Mouse (Mus musculus) liver, embryonic 11.5 days (tissue): ENCODE results near the gene 4930590J08Rik. TPM values are rescaled to one million over a fixed set of nuclear protein-coding genes. Genes with fewer than 3 reads are reported as not detected.
"Not testable (repeated sequence)": the region's sequence is repeated elsewhere in the genome, so short reads cannot be mapped to it uniquely, and the experiment has no call there.

Source experiments
- ATAC-seq: fragments of 200-750 bp; cut with Nextera tagmentation; replicated peaks from 2 replicates; pipeline ENCODE4 v1.8.0; 2017; ENCODE audit warnings: moderate number of reproducible peaks, mild to moderate bottlenecking, moderate TSS enrichment, moderate library complexity; ENCODE audit not compliant: low FRiP score
- DNase-seq: peaks from one replicate; pipeline ENCODE4 v3.0.0-alpha.2; 2017; ENCODE audit warnings: low spot score
- H3K27ac ChIP-seq: fragments of 300-500 bp; sonication (generic); 2 replicates; pipeline ENCODE4 v1.5.1; 2014; ENCODE audit warnings: mild to moderate bottlenecking, low read depth, low read length, control low read depth
- H3K27me3 ChIP-seq: fragments of 300-500 bp; sonication (generic); replicated peaks from 2 replicates; pipeline ENCODE4 v1.6.1; 2014; ENCODE audit warnings: low read length, mixed read lengths; ENCODE audit not compliant: control insufficient read depth, insufficient read depth
- H3K36me3 ChIP-seq: fragments of 300-500 bp; sonication (generic); 2 replicates; pipeline ENCODE4 v1.6.1; 2014; ENCODE audit warnings: mild to moderate bottlenecking, low read length, moderate library complexity, mixed read lengths; ENCODE audit not compliant: control insufficient read depth, insufficient read depth
- H3K4me1 ChIP-seq: fragments of 300-500 bp; sonication (generic); replicated peaks from 2 replicates; pipeline ENCODE4 v1.6.1; 2014; ENCODE audit warnings: low read length, mixed read lengths; ENCODE audit not compliant: control insufficient read depth, insufficient read depth
- H3K4me2 ChIP-seq: fragments of 300-500 bp; sonication (generic); 2 replicates; pipeline ENCODE4 v1.6.1; 2014; ENCODE audit warnings: mild to moderate bottlenecking, control low read depth, moderate library complexity
- H3K4me3 ChIP-seq: fragments of 300-500 bp; sonication (generic); 2 replicates; pipeline ENCODE4 v1.5.1; 2014; ENCODE audit warnings: low read depth, low read length, control low read depth
- H3K9ac ChIP-seq: fragments of 300-500 bp; sonication (generic); 2 replicates; pipeline ENCODE4 v1.6.1; 2014; ENCODE audit warnings: low read depth, low read length, control low read depth
- H3K9me3 ChIP-seq: fragments of 300-500 bp; sonication (generic); 2 replicates; pipeline ENCODE4 v1.6.1; 2016; ENCODE audit warnings: low read length, inconsistent platforms, mixed read lengths; ENCODE audit not compliant: control insufficient read depth
- WGBS: fragments of 180-500 bp; shearing (Covaris S2); extraction: QIAGEN DNeasy Blood & Tissue Kit; methylation state at CpG from one replicate; pipeline ENCODE4 v1.1.7; 2014; 5-methylcytosine and 5-hydroxymethylcytosine counted together
- polyA plus RNA-seq: library from polyadenylated mRNA; unstranded; fragments of >200 nt; fragmentation: Nextera tagmentation; extraction: Ambion mirVana; gene quantifications from 2 replicates; pipeline ENCODE4 v1.2.1, GENCODE M21; 2014

Gene 4930590J08Rik
- polyA plus RNA-seq, 1 experiment from 2014 or later = 0.23 TPM

- H3K9me3 ChIP-seq = no peaks in the 10 kb centered on the region
- no peak overlapping the region for H3K9ac ChIP-seq
- DNase-seq = no peak
- WGBS = 77% methylated on average over 4 of the region's 4 CpGs
- no peaks in the 10 kb centered on the region for H3K36me3 ChIP-seq
- no peak overlapping the region for H3K27ac ChIP-seq
- H3K4me3 ChIP-seq = no peak overlapping the region
- no peak overlapping the region for H3K4me2 ChIP-seq
- no peaks in the 10 kb centered on the region for H3K4me1 ChIP-seq
- no peaks in the 10 kb centered on the region for H3K27me3 ChIP-seq
- no peak for ATAC-seq
These were observed 35.9 kb downstream of the 4930590J08Rik start for GRCm38 (mm10) chr6:91938491-91938890.

GRCm38 (mm10) chr6:91948426-91948825 lies 45.8 kb downstream of the 4930590J08Rik start:
- Histone ChIP-seq H3K4me1 (no peaks in the 10 kb centered on the region), H3K9ac (no peak overlapping the region), H3K4me3 (no peak overlapping the region), H3K27me3 (no peaks in the 10 kb centered on the region), H3K36me3 (no peaks in the 10 kb centered on the region), H3K4me2 (no peak overlapping the region), H3K9me3 (no peaks in the 10 kb centered on the region), H3K27ac (no peak overlapping the region)
- 70% methylated on average over 2 of the region's 2 CpGs for WGBS
- DNase-seq (no peak), ATAC-seq (no peak)

GRCm38 (mm10) chr6:91958015-91958414 lies 55.4 kb downstream of the 4930590J08Rik start:
- not testable (repeated sequence) for H3K27ac ChIP-seq, H3K4me1 ChIP-seq, H3K9me3 ChIP-seq, H3K4me2 ChIP-seq, ATAC-seq, H3K4me3 ChIP-seq, H3K27me3 ChIP-seq, DNase-seq, H3K36me3 ChIP-seq, H3K9ac ChIP-seq
- 17% methylated on average over 2 of the region's 8 CpGs for WGBS

DNA sequence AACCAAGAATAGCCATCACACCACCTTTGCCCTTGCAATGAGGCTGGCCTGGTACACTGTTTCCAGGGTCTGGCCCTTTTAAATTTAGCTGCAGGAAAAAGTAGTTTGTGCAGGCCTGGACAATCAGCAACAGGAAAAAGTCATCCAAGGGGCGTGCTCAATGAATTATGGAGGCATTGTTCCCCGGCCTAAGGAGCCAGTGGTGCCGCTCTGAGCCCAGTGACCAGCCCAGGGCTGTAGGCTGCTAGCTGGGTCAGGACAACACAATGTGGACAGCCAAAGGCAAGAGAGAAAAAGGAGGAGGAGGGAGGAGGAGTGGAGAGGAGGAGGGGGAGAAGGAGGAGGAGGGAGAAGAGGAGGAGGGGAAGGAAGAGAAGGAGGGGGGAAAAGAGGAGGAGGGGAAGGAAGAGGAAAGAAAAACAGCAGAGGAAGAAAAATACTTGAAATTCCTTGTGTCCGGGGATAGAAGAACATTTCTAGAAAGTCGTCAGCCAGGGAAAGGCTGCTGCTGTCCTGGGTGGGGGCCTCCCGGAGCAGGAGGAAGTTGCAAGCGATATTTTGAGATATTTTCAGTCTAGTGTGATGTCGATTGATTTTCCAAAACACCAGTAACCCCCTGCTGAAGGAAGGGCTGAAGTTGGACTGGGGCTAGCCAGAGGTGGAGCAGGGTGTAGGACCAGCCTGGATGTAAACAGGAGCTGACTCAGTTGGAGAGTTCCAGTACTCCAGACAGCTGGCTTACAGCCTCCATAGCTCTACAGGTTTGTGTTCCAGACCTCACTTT lies 57.6 kb downstream of the 4930590J08Rik start:
- Histone ChIP-seq H3K9ac (no peak overlapping the region), H3K4me2 (peak overlapping the region; percentile 22), H3K27me3 (no peaks in the 10 kb centered on the region), H3K4me3 (no peak overlapping the region), H3K9me3 (no peaks in the 10 kb centered on the region), H3K27ac (peak overlapping the region; percentile 38), H3K4me1 (peaks cover 3% of the 10 kb centered on the region; the same call in 1 of the 2 replicates), H3K36me3 (no peaks in the 10 kb centered on the region)
- 42% methylated on average over 8 of the region's 8 CpGs for WGBS
- no peak for DNase-seq
- ATAC-seq = no peak

DNA sequence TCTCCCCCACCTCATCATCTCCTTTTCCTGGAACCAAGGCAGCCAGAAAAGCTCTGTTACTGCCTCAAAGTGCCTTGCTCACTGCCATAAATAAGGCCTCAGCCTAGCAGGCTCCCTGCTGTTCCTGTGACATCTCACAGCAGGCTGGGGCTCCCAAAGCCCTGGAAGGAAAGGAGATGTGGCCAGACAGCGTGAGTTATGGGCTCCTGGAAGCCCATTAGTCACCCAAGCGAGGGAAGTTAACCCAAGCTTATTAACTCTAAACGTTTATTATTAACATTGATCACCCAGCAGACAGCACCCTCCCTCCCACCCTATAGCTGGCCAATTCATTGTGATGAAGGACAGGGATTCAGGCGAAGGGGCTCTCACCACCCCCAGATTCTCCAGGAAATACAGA lies 60.8 kb downstream of the 4930590J08Rik start:
- no peak for ATAC-seq
- H3K4me1 ChIP-seq = peaks cover 3% of the 10 kb centered on the region; the same call in 1 of the 2 replicates
- no peak for DNase-seq

GRCm38 (mm10) chr6:91965060-91965459 lies 62.5 kb downstream of the 4930590J08Rik start:
- ATAC-seq (no peak), DNase-seq (no peak)
- Histone ChIP-seq H3K4me3 (no peak overlapping the region), H3K27me3 (no peaks in the 10 kb centered on the region), H3K27ac (no peak overlapping the region), H3K4me2 (no peak overlapping the region), H3K4me1 (peaks cover 3% of the 10 kb centered on the region; the same call in 1 of the 2 replicates), H3K36me3 (no peaks in the 10 kb centered on the region), H3K9me3 (no peaks in the 10 kb centered on the region), H3K9ac (no peak overlapping the region)
- 86% methylated on average over 8 of the region's 8 CpGs for WGBS

More for the DNA sequence above, 60.8 kb downstream of the 4930590J08Rik start:
- WGBS = 24% methylated on average over 4 of the region's 4 CpGs
- no peak overlapping the region for H3K4me2 ChIP-seq
- H3K9ac ChIP-seq = no peak overlapping the region
- H3K36me3 ChIP-seq = no peaks in the 10 kb centered on the region
- no peaks in the 10 kb centered on the region for H3K9me3 ChIP-seq
- no peaks in the 10 kb centered on the region for H3K27me3 ChIP-seq
- H3K4me3 ChIP-seq = no peak overlapping the region
- no peak overlapping the region for H3K27ac ChIP-seq

DNA sequence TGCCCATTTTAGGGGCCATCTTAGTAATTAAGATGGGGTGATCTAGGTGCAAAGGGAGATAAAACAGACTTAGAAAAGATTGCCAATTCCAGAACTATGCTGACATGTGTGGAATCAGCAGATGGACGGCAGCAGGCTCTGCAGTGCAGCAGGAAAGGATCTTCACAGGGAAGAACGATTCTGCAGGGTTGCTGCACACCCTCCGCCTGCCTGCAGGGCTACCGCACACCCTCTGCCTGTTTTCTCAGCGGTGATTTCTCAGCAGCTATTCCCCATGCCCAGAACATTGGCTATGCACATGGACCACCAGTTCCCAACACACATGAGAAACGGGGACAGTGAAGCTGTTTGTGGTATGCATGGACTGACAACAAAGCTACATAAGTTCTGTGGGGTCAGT lies 63.4 kb downstream of the 4930590J08Rik start:
- DNase-seq (no peak), ATAC-seq (no peak)
- H3K4me3 ChIP-seq = no peak overlapping the region
- H3K27ac ChIP-seq = no peak overlapping the region
- no peaks in the 10 kb centered on the region for H3K4me1 ChIP-seq
- H3K9me3 ChIP-seq = no peaks in the 10 kb centered on the region
- no peak overlapping the region for H3K4me2 ChIP-seq
- no peaks in the 10 kb centered on the region for H3K36me3 ChIP-seq
- WGBS = 56% methylated on average over 6 of the region's 6 CpGs
- no peaks in the 10 kb centered on the region for H3K27me3 ChIP-seq
- H3K9ac ChIP-seq = no peak overlapping the region

GRCm38 (mm10) chr6:91972201-91972646 lies 69.6 kb downstream of the 4930590J08Rik start:
- ATAC-seq (peak; percentile 56), DNase-seq (peak; percentile 53)
- Histone ChIP-seq H3K4me2 (no peak overlapping the region), H3K9ac (no peak overlapping the region), H3K4me3 (no peak overlapping the region), H3K27me3 (peaks cover 5% of the 10 kb centered on the region), H3K9me3 (no peaks in the 10 kb centered on the region), H3K4me1 (peaks cover 15% of the 10 kb centered on the region), H3K27ac (peak overlapping the region; percentile 45; the same call in 1 of the 2 replicates), H3K36me3 (no peaks in the 10 kb centered on the region)
- WGBS = 23% methylated on average over 9 of the region's 9 CpGs

- ATAC-seq (no peak), DNase-seq (no peak)
- Histone ChIP-seq H3K36me3 (no peaks in the 10 kb centered on the region), H3K9ac (no peak overlapping the region), H3K27me3 (peaks cover 23% of the 10 kb centered on the region), H3K9me3 (no peaks in the 10 kb centered on the region), H3K4me2 (no peak overlapping the region), H3K4me1 (peaks cover 15% of the 10 kb centered on the region), H3K27ac (no peak overlapping the region), H3K4me3 (no peak overlapping the region)
- 54% methylated on average over 6 of the region's 6 CpGs for WGBS
These were observed 71.4 kb downstream of the 4930590J08Rik start for GRCm38 (mm10) chr6:91973972-91974371.
